Mouse (Mus musculus) midbrain, embryonic 16.5 days (tissue): ENCODE measurements around the gene Dcst2. TPM values are rescaled to one million over a fixed set of nuclear protein-coding genes. Genes with fewer than 3 reads are reported as not detected.

Experiments
- ATAC-seq: fragments of 200-750 bp; cut with Nextera tagmentation; 2 replicates; pipeline ENCODE4 v1.8.0; 2017; ENCODE audit warnings: moderate TSS enrichment
- H3K27ac ChIP-seq: fragments of 300-500 bp; sonication (generic); 2 replicates; pipeline ENCODE4 v1.5.1; 2014; ENCODE audit warnings: mild to moderate bottlenecking, low read length, mixed read lengths
- H3K27me3 ChIP-seq: fragments of 300-500 bp; sonication (generic); 2 replicates; pipeline ENCODE4 v1.6.1; 2014; ENCODE audit warnings: low read depth, low read length, mixed read lengths; ENCODE audit not compliant: control insufficient read depth, insufficient read depth
- H3K36me3 ChIP-seq: fragments of 300-500 bp; sonication (generic); 2 replicates; pipeline ENCODE4 v1.6.1; 2014; ENCODE audit warnings: mild to moderate bottlenecking, low read length, moderate library complexity, mixed read lengths; ENCODE audit not compliant: control insufficient read depth, insufficient read depth
- H3K4me1 ChIP-seq: fragments of 300-500 bp; sonication (generic); 2 replicates; pipeline ENCODE4 v1.6.1; 2014; ENCODE audit warnings: mild to moderate bottlenecking, low read length, mixed read lengths; ENCODE audit not compliant: control insufficient read depth, insufficient read depth
- H3K4me2 ChIP-seq: fragments of 300-500 bp; sonication (generic); 2 replicates; pipeline ENCODE4 v1.6.1; 2014; ENCODE audit warnings: mild to moderate bottlenecking, low read length, mixed read lengths
- H3K4me3 ChIP-seq: fragments of 300-500 bp; sonication (generic); 2 replicates; pipeline ENCODE4 v1.5.1; 2014; ENCODE audit warnings: low read depth, mild to moderate bottlenecking, low read length, moderate library complexity, mixed read lengths
- H3K9ac ChIP-seq: fragments of 300-500 bp; sonication (generic); 2 replicates; pipeline ENCODE4 v1.6.1; 2014; ENCODE audit warnings: low read depth, low read length, mixed read lengths
- H3K9me3 ChIP-seq: fragments of 300-500 bp; sonication (generic); replicated peaks from 2 replicates; pipeline ENCODE4 v1.6.1; 2014; ENCODE audit warnings: mild to moderate bottlenecking, low read length, mixed read lengths; ENCODE audit not compliant: control insufficient read depth, poor library complexity, severe bottlenecking
- WGBS: fragments of 180-500 bp; shearing (Covaris S2); extraction: QIAGEN DNeasy Blood & Tissue Kit; methylation state at CpG from one replicate; pipeline ENCODE4 v1.1.7; 2014; 5-methylcytosine and 5-hydroxymethylcytosine counted together
- polyA plus RNA-seq: library from polyadenylated mRNA; unstranded; fragments of >200 nt; fragmentation: Nextera tagmentation; extraction: Ambion mirVana; gene quantifications from 2 replicates; pipeline ENCODE4 v1.2.1, GENCODE M21; 2015

The Dcst2 gene
- polyA plus RNA-seq, 1 experiment from 2014 or later = 0.25 TPM

DNA sequence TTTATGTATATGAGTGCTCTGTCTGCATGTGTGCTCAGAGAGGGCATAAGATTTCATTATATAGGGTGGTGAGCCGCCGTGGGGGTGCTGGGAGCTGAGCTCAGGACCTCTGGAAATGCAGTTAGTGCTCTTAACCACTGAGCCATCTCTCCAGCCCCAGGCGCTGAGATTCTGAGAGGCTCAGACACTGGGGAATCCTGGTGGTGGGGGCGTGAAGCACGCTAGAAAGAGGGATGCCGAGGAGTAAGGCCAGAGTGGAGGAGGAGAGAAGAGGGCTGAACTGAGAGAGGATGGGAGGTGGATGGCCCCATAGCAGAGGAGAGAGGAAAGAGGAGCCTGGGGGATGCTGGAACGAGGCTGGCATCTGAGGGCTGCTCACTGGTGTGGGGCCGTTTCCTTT is 2.9 kb downstream of the Dcst2 start:
- H3K36me3 ChIP-seq = no peaks in the 10 kb centered on the region
- H3K4me2 ChIP-seq = no peak overlapping the region
- H3K4me1 ChIP-seq = no peaks in the 10 kb centered on the region
- H3K27me3 ChIP-seq = no peaks in the 10 kb centered on the region
- H3K27ac ChIP-seq = no peak overlapping the region
- H3K9ac ChIP-seq = no peak overlapping the region
- no peaks in the 10 kb centered on the region for H3K9me3 ChIP-seq
- no peak for ATAC-seq
- H3K4me3 ChIP-seq = no peak overlapping the region
- 47% methylated on average over 8 of the region's 8 CpGs for WGBS

- H3K4me3 ChIP-seq = no peak within 1 kb of the TSS
- no peaks in the 10 kb centered on the region for H3K27me3 ChIP-seq
- H3K9ac ChIP-seq = no peak within 1 kb of the TSS
- ATAC-seq = no peak
- no peaks in the 10 kb centered on the region for H3K9me3 ChIP-seq
- 79% methylated on average over 11 of the region's 11 CpGs for WGBS
- no peaks in the 10 kb centered on the region for H3K36me3 ChIP-seq
- no peak within 1 kb of the TSS for H3K27ac ChIP-seq
- no peaks in the 10 kb centered on the region for H3K4me1 ChIP-seq
- H3K4me2 ChIP-seq = no peak within 1 kb of the TSS
Measured at GRCm38 (mm10) chr3:89365153-89365485, 3.3 kb downstream of the Dcst2 start, which contains the start of gene Dcst1. TSS of gene Dcst1 (minus strand) at chr3:89365253.

DNA sequence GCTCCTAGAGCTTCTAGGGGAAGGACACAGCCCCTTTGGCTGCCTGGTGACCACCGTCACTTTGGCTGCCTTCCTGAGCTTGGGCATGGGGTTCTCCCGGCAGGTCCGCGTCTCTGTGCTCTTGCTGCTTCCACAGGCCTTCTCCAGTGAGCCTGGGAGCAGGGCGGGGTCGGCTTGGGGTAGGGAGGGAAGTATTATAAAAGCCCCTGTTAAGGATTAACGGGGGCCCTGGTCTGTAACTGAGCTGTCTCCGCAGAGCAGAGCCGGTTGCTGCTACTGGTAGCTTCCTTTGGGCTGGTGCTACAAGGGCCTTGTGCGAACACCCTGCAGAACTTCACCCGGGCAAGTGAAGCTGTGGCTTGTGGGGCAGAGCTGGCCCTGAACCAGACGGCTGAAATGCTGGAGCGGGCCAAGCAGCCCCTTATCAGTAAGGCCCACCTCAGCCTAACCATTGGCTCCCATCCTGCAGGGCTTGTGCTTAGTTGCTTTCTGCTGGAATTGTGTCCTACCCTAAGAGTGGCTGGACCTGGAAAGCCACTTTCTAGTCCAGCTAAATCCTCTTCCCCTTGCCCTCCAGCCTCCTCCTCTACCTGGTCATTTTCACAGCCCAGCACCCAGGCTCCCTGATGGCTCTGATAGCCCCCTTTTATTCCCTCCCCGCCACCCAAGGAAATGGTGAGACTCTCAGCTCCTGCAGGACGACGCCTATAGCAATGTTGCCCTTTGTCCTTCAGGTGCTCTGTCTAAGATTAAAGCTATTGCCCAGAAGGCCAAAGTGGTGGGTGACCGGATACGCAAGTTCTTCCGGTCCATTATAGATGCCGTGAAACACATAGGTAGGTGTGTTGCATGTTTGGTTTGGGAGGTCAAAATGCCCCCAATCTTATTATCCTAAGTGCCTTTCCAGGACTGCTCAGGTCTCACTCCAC is 4.0 kb downstream of the Dcst2 start:
- no peak for ATAC-seq
- no peak overlapping the region for H3K27ac ChIP-seq
- H3K4me2 ChIP-seq = no peak overlapping the region
- 77% methylated on average over 20 of the region's 20 CpGs for WGBS
- H3K4me3 ChIP-seq = no peak overlapping the region
- H3K9me3 ChIP-seq = no peaks in the 10 kb centered on the region
- no peaks in the 10 kb centered on the region for H3K27me3 ChIP-seq
- H3K9ac ChIP-seq = no peak overlapping the region
- H3K4me1 ChIP-seq = no peaks in the 10 kb centered on the region
- no peaks in the 10 kb centered on the region for H3K36me3 ChIP-seq

DNA sequence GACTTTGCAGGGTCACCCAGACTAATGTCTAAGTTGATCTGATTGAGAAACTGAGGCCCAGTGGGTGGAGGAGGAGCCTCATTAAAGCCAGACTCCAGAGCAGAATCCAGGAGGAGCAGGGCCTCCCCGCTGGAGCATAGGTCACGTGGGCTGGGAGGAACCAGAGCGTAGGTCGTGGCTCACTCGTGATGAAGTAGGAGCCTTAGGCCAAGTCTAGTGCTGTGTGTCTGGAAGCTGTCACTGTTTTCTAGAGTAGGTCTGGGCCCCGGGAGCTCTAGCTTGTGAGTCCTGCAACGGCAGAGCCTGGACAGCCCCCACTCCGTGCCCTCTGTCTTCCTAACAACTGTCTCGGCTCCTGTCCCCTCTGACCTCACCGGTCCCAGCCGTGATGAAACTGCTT is 5.6 kb downstream of the Dcst2 start:
- Histone ChIP-seq H3K4me1 (no peaks in the 10 kb centered on the region), H3K36me3 (no peaks in the 10 kb centered on the region), H3K9ac (no peak overlapping the region), H3K4me2 (no peak overlapping the region), H3K27ac (no peak overlapping the region), H3K27me3 (no peaks in the 10 kb centered on the region), H3K4me3 (no peak overlapping the region), H3K9me3 (no peaks in the 10 kb centered on the region)
- 69% methylated on average over 11 of the region's 11 CpGs for WGBS
- no peak for ATAC-seq

GRCm38 (mm10) chr3:89373581-89374231 is 11.9 kb downstream of the Dcst2 start:
- Histone ChIP-seq H3K27me3 (no peaks in the 10 kb centered on the region), H3K27ac (no peak overlapping the region), H3K4me2 (no peak overlapping the region), H3K9ac (no peak overlapping the region), H3K36me3 (no peaks in the 10 kb centered on the region), H3K4me3 (no peak overlapping the region), H3K4me1 (peaks cover 3% of the 10 kb centered on the region; the same call in 1 of the 2 replicates), H3K9me3 (no peaks in the 10 kb centered on the region)
- 52% methylated on average over 5 of the region's 5 CpGs for WGBS
- no peak for ATAC-seq

- no peaks in the 10 kb centered on the region for H3K9me3 ChIP-seq
- H3K4me1 ChIP-seq = peaks cover 3% of the 10 kb centered on the region; the same call in 1 of the 2 replicates
- peak overlapping the region; percentile 52; the same call in 1 of the 2 replicates for H3K4me3 ChIP-seq
- peak overlapping the region; percentile 72 for H3K9ac ChIP-seq
- ATAC-seq = peak; percentile 29
- H3K27me3 ChIP-seq = no peaks in the 10 kb centered on the region
- H3K4me2 ChIP-seq = peak overlapping the region; percentile 84
- H3K27ac ChIP-seq = no peak overlapping the region
- no peaks in the 10 kb centered on the region for H3K36me3 ChIP-seq
- 78% methylated on average over 4 of the region's 4 CpGs for WGBS
Measured at GRCm38 (mm10) chr3:89377831-89378230, 16.1 kb downstream of the Dcst2 start.

- Histone ChIP-seq H3K4me1 (peaks cover 3% of the 10 kb centered on the region; the same call in 1 of the 2 replicates), H3K4me3 (peak overlapping the region; percentile 52), H3K36me3 (no peaks in the 10 kb centered on the region), H3K27ac (no peak overlapping the region), H3K27me3 (no peaks in the 10 kb centered on the region), H3K9me3 (no peaks in the 10 kb centered on the region), H3K9ac (peak overlapping the region; percentile 72), H3K4me2 (peak overlapping the region; percentile 84)
- peak; percentile 87 for ATAC-seq
- WGBS = 2% methylated on average over 28 of the region's 29 CpGs
Measured at GRCm38 (mm10) chr3:89378394-89379067, 16.8 kb downstream of the Dcst2 start.

GRCm38 (mm10) chr3:89379388-89380131 is 17.8 kb downstream of the Dcst2 start:
- H3K27ac ChIP-seq = no peak overlapping the region
- H3K27me3 ChIP-seq = no peaks in the 10 kb centered on the region
- no peak overlapping the region for H3K4me2 ChIP-seq
- no peaks in the 10 kb centered on the region for H3K36me3 ChIP-seq
- ATAC-seq = no peak
- peaks cover 3% of the 10 kb centered on the region; the same call in 1 of the 2 replicates for H3K4me1 ChIP-seq
- H3K4me3 ChIP-seq = no peak overlapping the region
- WGBS = 91% methylated on average over 31 of the region's 31 CpGs
- no peak overlapping the region for H3K9ac ChIP-seq
- no peaks in the 10 kb centered on the region for H3K9me3 ChIP-seq
